Mouse (Mus musculus) neural tube, embryonic 13.5 days (tissue): ENCODE data around the gene Scgb1b17. TPM values are rescaled to one million over a fixed set of nuclear protein-coding genes. Genes with fewer than 3 reads are reported as not detected.
"Not testable (repeated sequence)": the region's sequence is repeated elsewhere in the genome, so short reads cannot be mapped to it uniquely, and the experiment has no call there.

Experiments
- ATAC-seq: fragments of 200-750 bp; cut with Nextera tagmentation; 2 replicates; pipeline ENCODE4 v1.8.0; 2017; ENCODE audit warnings: low read depth, mild to moderate bottlenecking, moderate TSS enrichment, moderate library complexity
- H3K27ac ChIP-seq: fragments of 300-500 bp; sonication (generic); replicated peaks from 2 replicates; pipeline ENCODE4 v1.5.1; 2015; ENCODE audit warnings: moderate library complexity, mild to moderate bottlenecking, inconsistent platforms
- H3K27me3 ChIP-seq: fragments of 300-500 bp; sonication (generic); 2 replicates; pipeline ENCODE4 v1.6.1; 2015; ENCODE audit warnings: mild to moderate bottlenecking, inconsistent platforms
- H3K36me3 ChIP-seq: fragments of 300-500 bp; sonication (generic); 2 replicates; pipeline ENCODE4 v1.6.1; 2015; ENCODE audit warnings: mild to moderate bottlenecking, inconsistent platforms
- H3K4me1 ChIP-seq: fragments of 300-500 bp; sonication (generic); replicated peaks from 2 replicates; pipeline ENCODE4 v1.6.1; 2015; ENCODE audit warnings: inconsistent platforms
- H3K4me2 ChIP-seq: fragments of 300-500 bp; sonication (generic); 2 replicates; pipeline ENCODE4 v1.6.1; 2015; ENCODE audit warnings: inconsistent platforms, mild to moderate bottlenecking, moderate library complexity
- H3K4me3 ChIP-seq: fragments of 300-500 bp; sonication (generic); 2 replicates; pipeline ENCODE4 v1.5.1; 2015; ENCODE audit warnings: mild to moderate bottlenecking, inconsistent platforms
- H3K9ac ChIP-seq: fragments of 300-500 bp; sonication (generic); 2 replicates; pipeline ENCODE4 v1.6.1; 2015; ENCODE audit warnings: moderate library complexity, mild to moderate bottlenecking, inconsistent platforms
- H3K9me3 ChIP-seq: fragments of 300-500 bp; sonication (generic); 2 replicates; pipeline ENCODE4 v1.6.1; 2016; ENCODE audit warnings: inconsistent platforms
- polyA plus RNA-seq: library from polyadenylated mRNA; unstranded; fragments of >200 nt; fragmentation: Nextera tagmentation; extraction: Ambion mirVana; gene quantifications from 2 replicates; pipeline ENCODE4 v1.2.1, GENCODE M21; 2015

Gene Scgb1b17
- polyA plus RNA-seq: not detected in 2 replicates

DNA sequence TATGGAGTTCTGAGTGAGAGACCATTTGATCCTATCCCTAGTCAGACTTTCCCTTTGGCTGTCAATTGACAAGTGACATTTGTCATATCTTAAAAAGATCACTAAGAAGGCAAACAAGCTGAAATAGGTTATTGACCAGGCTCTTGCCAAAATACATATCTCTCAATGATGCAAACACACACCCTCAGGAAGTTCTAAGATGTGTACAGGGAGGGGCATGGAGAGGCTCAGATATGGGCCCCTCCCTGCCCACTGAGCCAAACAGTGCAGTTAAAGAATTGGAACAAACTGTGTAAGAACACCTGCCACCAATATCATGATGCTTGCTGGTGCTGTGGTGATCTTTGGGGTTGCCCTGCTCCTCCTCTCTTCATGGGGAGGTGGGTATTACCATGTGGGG, at the start of gene Scgb1b17:
Gene Scgb1b17 (plus strand): TSS at position 301 of the 400 bp plus-strand sequence.
- not testable (repeated sequence) for H3K27ac ChIP-seq, H3K9me3 ChIP-seq, H3K9ac ChIP-seq, H3K4me3 ChIP-seq, ATAC-seq, H3K4me1 ChIP-seq, H3K36me3 ChIP-seq, H3K27me3 ChIP-seq, H3K4me2 ChIP-seq

- H3K36me3 ChIP-seq, H3K27me3 ChIP-seq, H3K9me3 ChIP-seq, H3K9ac ChIP-seq, H3K4me3 ChIP-seq, H3K4me1 ChIP-seq, H3K4me2 ChIP-seq, H3K27ac ChIP-seq, ATAC-seq: not testable (repeated sequence)
Observed at GRCm38 (mm10) chr7:33056461-33056860, 6.8 kb upstream of the Scgb1b17 start, which contains the start of gene Scgb2b17. Scgb2b17 (minus strand) TSS chr7:33056561.

Other genes with a start within 250 kb of the Scgb1b17 start
- gene Scgb2b15, start 233.8 kb upstream of the Scgb1b17 start, polyA plus RNA-seq: not detected in 2 replicates
- not detected in 2 replicates for gene Scgb1b15, start 226.9 kb upstream of the Scgb1b17 start, polyA plus RNA-seq
- not detected in 2 replicates for gene Scgb2b17, start 6.9 kb upstream of the Scgb1b17 start, polyA plus RNA-seq
- gene Scgb2b18, start 110.4 kb downstream of the Scgb1b17 start, polyA plus RNA-seq: not detected in 2 replicates
- not detected in 2 replicates for gene Scgb1b18, start 122.1 kb downstream of the Scgb1b17 start, polyA plus RNA-seq
- gene Scgb2b19, start 216.9 kb downstream of the Scgb1b17 start, polyA plus RNA-seq: not detected in 2 replicates
- gene Scgb1b19, start 223.8 kb downstream of the Scgb1b17 start, polyA plus RNA-seq: not detected in 2 replicates